Mouse (Mus musculus): ENCODE measurements around the gene Fam171b. TPM values are rescaled to one million over a fixed set of nuclear protein-coding genes. Genes with fewer than 3 reads are reported as not detected.

Gene Fam171b
- polyA plus RNA-seq, 1 experiment, result 123 TPM

- TF ChIP-seq POLR2A (IDR thresholded peaks at IDR 0.05; ENCODE audit: extremely low read depth, insufficient read depth, low read length) (no peak), CTCF (IDR thresholded peaks at IDR 0.05; ENCODE audit: extremely low read depth, insufficient read depth, low read length) (no peak)
- Histone ChIP-seq H3K27ac (ENCODE audit: insufficient read depth, low read length) (no peak overlapping the region), H3K4me3 (ENCODE audit: insufficient read depth, low read length) (no peak overlapping the region), H3K4me1 (ENCODE audit: control insufficient read depth, insufficient read depth, low read length) (no peaks in the 10 kb centered on the region)
Measured at GRCm38 (mm10) chr2:83797902-83798497, 14.4 kb upstream of the Fam171b start.

- no peak for TF ChIP-seq CTCF (IDR thresholded peaks at IDR 0.05; ENCODE audit: extremely low read depth, insufficient read depth, low read length)
- no peak for TF ChIP-seq POLR2A (IDR thresholded peaks at IDR 0.05; ENCODE audit: extremely low read depth, insufficient read depth, low read length)
- Histone ChIP-seq H3K4me1 (ENCODE audit: control insufficient read depth, insufficient read depth, low read length) (peaks cover 12% of the 10 kb centered on the region), H3K4me3 (ENCODE audit: insufficient read depth, low read length) (peak overlapping the region; percentile 98), H3K27ac (ENCODE audit: insufficient read depth, low read length) (peak overlapping the region; percentile 96)
Measured at GRCm38 (mm10) chr2:83813273-83813892, 947 bp downstream of the Fam171b start.

GRCm38 (mm10) chr2:83814009-83814408, 1.6 kb downstream of the Fam171b start:
- Histone ChIP-seq H3K4me1 (ENCODE audit: control insufficient read depth, insufficient read depth, low read length) (peaks cover 14% of the 10 kb centered on the region), H3K4me3 (ENCODE audit: insufficient read depth, low read length) (peak overlapping the region; percentile 98), H3K27ac (ENCODE audit: insufficient read depth, low read length) (peak overlapping the region; percentile 96)
- TF ChIP-seq POLR2A (IDR thresholded peaks at IDR 0.05; ENCODE audit: extremely low read depth, insufficient read depth, low read length) (no peak), CTCF (IDR thresholded peaks at IDR 0.05; ENCODE audit: extremely low read depth, insufficient read depth, low read length) (no peak)

- Histone ChIP-seq H3K4me1 (ENCODE audit: control insufficient read depth, insufficient read depth, low read length) (peaks cover 14% of the 10 kb centered on the region), H3K4me3 (ENCODE audit: insufficient read depth, low read length) (no peak overlapping the region; the same call in 1 of the 2 replicates), H3K27ac (ENCODE audit: insufficient read depth, low read length) (no peak overlapping the region)
- TF ChIP-seq POLR2A (IDR thresholded peaks at IDR 0.05; ENCODE audit: extremely low read depth, insufficient read depth, low read length) (no peak), CTCF (IDR thresholded peaks at IDR 0.05; ENCODE audit: extremely low read depth, insufficient read depth, low read length) (no peak)
Measured at GRCm38 (mm10) chr2:83816147-83816546, 3.7 kb downstream of the Fam171b start.

GRCm38 (mm10) chr2:83825161-83825560, 12.7 kb downstream of the Fam171b start:
- TF ChIP-seq CTCF (IDR thresholded peaks at IDR 0.05; ENCODE audit: extremely low read depth, insufficient read depth, low read length), result no peak
- Histone ChIP-seq H3K4me3 (ENCODE audit: insufficient read depth, low read length) (no peak overlapping the region), H3K4me1 (ENCODE audit: control insufficient read depth, insufficient read depth, low read length) (peaks cover 5% of the 10 kb centered on the region), H3K27ac (ENCODE audit: insufficient read depth, low read length) (no peak overlapping the region)

GRCm38 (mm10) chr2:83828895-83829539, 16.6 kb downstream of the Fam171b start:
- H3K4me3 ChIP-seq (ENCODE audit: insufficient read depth, low read length), result no peak overlapping the region
- H3K27ac ChIP-seq (ENCODE audit: insufficient read depth, low read length), result no peak overlapping the region; the same call in 1 of the 2 replicates
- no peak for TF ChIP-seq CTCF (IDR thresholded peaks at IDR 0.05; ENCODE audit: extremely low read depth, insufficient read depth, low read length)
- TF ChIP-seq POLR2A (IDR thresholded peaks at IDR 0.05; ENCODE audit: extremely low read depth, insufficient read depth, low read length), result no peak
- peaks cover 9% of the 10 kb centered on the region for H3K4me1 ChIP-seq (ENCODE audit: control insufficient read depth, insufficient read depth, low read length)

- TF ChIP-seq CTCF (IDR thresholded peaks at IDR 0.05; ENCODE audit: extremely low read depth, insufficient read depth, low read length), result no peak
- no peak for TF ChIP-seq POLR2A (IDR thresholded peaks at IDR 0.05; ENCODE audit: extremely low read depth, insufficient read depth, low read length)
- Histone ChIP-seq H3K4me1 (ENCODE audit: control insufficient read depth, insufficient read depth, low read length) (peaks cover 5% of the 10 kb centered on the region), H3K27ac (ENCODE audit: insufficient read depth, low read length) (no peak overlapping the region), H3K4me3 (ENCODE audit: insufficient read depth, low read length) (no peak overlapping the region)
Measured at GRCm38 (mm10) chr2:83832903-83833302, 20.5 kb downstream of the Fam171b start.

GRCm38 (mm10) chr2:83835313-83836070, 23.1 kb downstream of the Fam171b start:
- peaks cover 5% of the 10 kb centered on the region for H3K4me1 ChIP-seq (ENCODE audit: control insufficient read depth, insufficient read depth, low read length)
- H3K27ac ChIP-seq (ENCODE audit: insufficient read depth, low read length), result peak overlapping the region; percentile 50
- H3K4me3 ChIP-seq (ENCODE audit: insufficient read depth, low read length), result no peak overlapping the region
- TF ChIP-seq POLR2A (IDR thresholded peaks at IDR 0.05; ENCODE audit: extremely low read depth, insufficient read depth, low read length), result no peak
- no peak for TF ChIP-seq CTCF (IDR thresholded peaks at IDR 0.05; ENCODE audit: extremely low read depth, insufficient read depth, low read length)

GRCm38 (mm10) chr2:83848495-83848894, 36.1 kb downstream of the Fam171b start:
- TF ChIP-seq CTCF (IDR thresholded peaks at IDR 0.05; ENCODE audit: extremely low read depth, insufficient read depth, low read length), result no peak
- no peak for TF ChIP-seq POLR2A (IDR thresholded peaks at IDR 0.05; ENCODE audit: extremely low read depth, insufficient read depth, low read length)
- peaks cover 4% of the 10 kb centered on the region for H3K4me1 ChIP-seq (ENCODE audit: control insufficient read depth, insufficient read depth, low read length)
- no peak overlapping the region for H3K4me3 ChIP-seq (ENCODE audit: insufficient read depth, low read length)
- H3K27ac ChIP-seq (ENCODE audit: insufficient read depth, low read length), result no peak overlapping the region
